Mouse (Mus musculus) adrenal gland, postnatal 0 days (tissue): ENCODE data around the gene Prrc2b. TPM values are rescaled to one million over a fixed set of nuclear protein-coding genes. Genes with fewer than 3 reads are reported as not detected.

ENCODE experiments used
- microRNA-seq: library from miRNA; unstranded; fragments of <30 nt; microRNA quantifications from one replicate; pipeline ENCODE4, GENCODE M21; 2016; ENCODE audit warnings: borderline replicate concordance; ENCODE audit not compliant: insufficient number of aligned reads
- polyA plus RNA-seq: library from polyadenylated mRNA; unstranded; fragments of >200 nt; fragmentation: Nextera tagmentation; extraction: Ambion mirVana; gene quantifications from 2 replicates; pipeline ENCODE4 v1.2.1, GENCODE M21; 2015

Prrc2b gene
- polyA plus RNA-seq = 34.6 and 37.2 TPM in 2 replicates

DNA sequence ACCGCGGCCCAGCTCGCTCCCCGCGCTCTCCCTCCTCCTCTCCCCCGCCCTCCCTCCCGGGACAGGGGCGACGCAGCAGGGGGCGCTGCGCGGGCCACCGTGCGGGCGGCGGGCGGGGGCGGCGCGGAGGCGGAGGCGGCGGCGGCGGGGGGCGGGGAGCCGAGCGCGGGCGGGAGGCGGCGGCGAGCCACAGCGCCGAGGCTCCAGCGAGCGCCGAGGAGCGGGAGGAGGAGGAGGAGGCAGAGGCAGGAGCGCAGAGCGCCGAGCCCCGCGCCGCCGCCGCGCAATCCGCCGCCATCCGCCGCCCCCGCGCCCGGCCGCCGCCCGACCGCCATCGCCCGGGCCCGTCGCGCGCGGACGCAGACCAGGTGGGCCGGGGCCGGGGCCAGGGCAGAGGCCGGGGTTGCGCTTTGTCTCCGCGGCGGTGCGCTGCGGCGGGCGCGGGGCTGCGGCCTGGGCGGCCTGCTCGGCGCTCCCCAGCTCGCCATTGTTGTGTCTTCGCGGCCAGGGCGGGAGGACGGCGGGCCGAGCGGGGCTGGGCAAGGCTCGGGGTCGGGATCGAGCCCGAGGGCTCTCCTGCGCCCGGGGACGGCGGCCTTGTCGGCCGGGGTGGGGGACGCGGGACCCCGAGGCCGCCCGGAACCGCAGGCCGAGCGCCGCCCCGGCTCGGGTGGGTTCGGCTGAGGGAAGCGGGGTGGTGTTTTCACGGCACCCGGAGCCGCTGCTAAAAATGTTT lies at the start of gene Prrc2b:
Prrc2b (plus strand) TSS at position 159 of the 736 bp plus-strand sequence.

DNA sequence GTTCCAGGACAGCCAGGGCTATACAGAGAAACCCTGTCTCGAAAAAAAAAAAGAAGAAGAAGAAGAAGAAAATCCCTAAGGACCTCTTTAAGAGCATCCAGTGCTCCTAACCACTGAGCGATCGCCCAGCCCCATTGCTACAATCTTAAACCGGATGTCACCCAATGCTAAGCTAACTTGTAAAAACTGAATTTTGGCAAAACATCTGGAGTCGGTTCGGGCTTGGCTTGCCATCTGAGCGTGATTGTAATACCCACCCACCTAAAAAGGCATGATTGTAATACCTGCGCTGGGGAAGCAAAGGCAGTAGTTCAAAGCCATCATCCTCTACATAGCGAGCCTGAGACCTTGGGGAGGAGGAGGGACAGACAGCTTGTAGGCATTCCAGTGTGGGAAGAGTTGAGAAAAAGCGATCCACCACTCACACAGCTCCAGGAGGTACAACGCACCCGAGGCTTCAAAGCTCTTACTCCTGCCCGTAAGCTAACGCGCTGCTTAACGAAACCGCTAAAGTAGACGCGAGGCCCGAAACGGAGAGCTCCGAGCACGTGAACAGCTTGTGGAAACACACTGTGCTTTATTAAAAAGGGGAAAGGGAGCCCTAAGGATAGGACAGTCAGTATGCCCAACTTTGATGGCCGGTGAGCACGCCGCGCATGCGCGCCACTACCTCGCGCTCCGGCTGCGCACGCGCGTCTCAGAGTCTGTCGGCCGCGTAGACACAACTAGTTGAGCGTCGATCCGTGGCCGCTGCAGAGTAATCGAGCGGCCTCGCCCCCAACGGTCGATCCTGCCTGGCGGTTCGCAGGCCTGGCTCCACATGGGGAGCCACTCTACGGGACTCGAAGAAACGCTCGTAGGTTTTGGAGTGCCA lies 85.2 kb downstream of the Prrc2b start, which contains the start of gene Pomt1:
Pomt1 (plus strand) TSS at position 705 of the 874 bp plus-strand sequence.

DNA sequence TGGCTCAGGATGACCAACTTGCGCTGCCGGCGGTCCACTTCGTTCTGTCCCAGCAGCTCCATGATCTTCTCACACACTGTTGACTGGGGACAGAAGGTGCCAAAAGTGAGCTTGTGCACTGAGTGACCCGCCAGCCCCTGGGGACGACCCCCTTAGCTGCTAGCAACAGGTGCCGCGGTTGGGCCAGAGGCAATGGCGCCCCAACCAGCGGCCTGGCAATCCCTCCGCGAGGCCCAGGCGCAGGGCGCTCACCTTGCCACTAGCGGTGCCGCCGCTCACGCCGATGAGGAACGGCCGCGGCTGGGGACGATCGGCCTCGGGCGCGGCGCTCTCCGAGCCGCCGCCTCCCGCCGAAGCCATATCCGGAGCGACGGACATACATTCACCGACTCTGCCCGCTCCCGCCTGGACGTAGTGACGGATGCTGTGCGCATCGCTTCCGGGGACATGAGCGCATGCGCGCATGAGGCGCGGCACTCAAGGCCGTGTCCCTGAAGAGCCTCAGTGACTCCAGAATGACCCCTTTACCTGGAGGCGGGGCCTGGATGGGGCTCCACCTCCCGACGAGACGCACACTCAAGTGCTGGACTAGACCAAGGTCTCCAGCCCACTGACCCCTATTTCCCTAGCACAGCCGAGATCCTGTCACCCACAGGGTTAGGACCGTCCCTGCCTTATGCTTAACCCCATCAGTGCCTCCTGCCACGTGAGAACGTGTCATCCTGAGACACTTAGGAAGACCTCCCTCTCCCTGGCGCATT lies 109.0 kb downstream of the Prrc2b start, which contains the start of gene Uck1:
Uck1 (minus strand) TSS at position 503 of the 761 bp plus-strand sequence.

Small RNAs within 50 kb of the gene (microRNA-seq; reads per million reads assigned to microRNA genes)
- not detected for gene Gm27805

Other genes with a start within 250 kb of the Prrc2b start
- 19.6 and 45.6 TPM in 2 replicates for gene Aif1l, start 200.9 kb upstream of the Prrc2b start, polyA plus RNA-seq
- 31.9 and 50.5 TPM in 2 replicates for gene Nup214, start 176.6 kb upstream of the Prrc2b start, polyA plus RNA-seq
- gene Fam78a, start 66.2 kb upstream of the Prrc2b start, polyA plus RNA-seq = 1.3 and 2.1 TPM in 2 replicates
- 9.1 and 10.8 TPM in 2 replicates for gene Plpp7, start 55.6 kb upstream of the Prrc2b start, polyA plus RNA-seq
- 11.8 and 17.2 TPM in 2 replicates for gene Pomt1, start 85.5 kb downstream of the Prrc2b start, polyA plus RNA-seq
- gene Uck1, start 109.1 kb downstream of the Prrc2b start, polyA plus RNA-seq = 53.1 and 72.6 TPM in 2 replicates
- 13.2 and 17.6 TPM in 2 replicates for gene Golga2, start 136.3 kb downstream of the Prrc2b start, polyA plus RNA-seq
- 459 and 628 TPM in 2 replicates for gene Swi5, start 137.0 kb downstream of the Prrc2b start, polyA plus RNA-seq
- 22.0 and 29.7 TPM in 2 replicates for gene Ciz1, start 201.2 kb downstream of the Prrc2b start, polyA plus RNA-seq
- 10.9 and 22.5 TPM in 2 replicates for gene Dnm1, start 202.3 kb downstream of the Prrc2b start, polyA plus RNA-seq
- gene 1110008P14Rik, start 230.9 kb downstream of the Prrc2b start, polyA plus RNA-seq = 120 and 150 TPM in 2 replicates
- gene Lcn2, start 237.2 kb downstream of the Prrc2b start, polyA plus RNA-seq = 23.5 and 39.7 TPM in 2 replicates
- gene Ptges2, start 244.8 kb downstream of the Prrc2b start, polyA plus RNA-seq = 35.3 and 40.5 TPM in 2 replicates